Mouse (Mus musculus): ENCODE measurements around the gene Pdia6. TPM values are rescaled to one million over a fixed set of nuclear protein-coding genes. Genes with fewer than 3 reads are reported as not detected.

The Pdia6 gene
- 80.3 TPM for total RNA-seq (2023)

GRCm38 (mm10) chr12:17265971-17266672, at the start of gene Pdia6:
Pdia6 (plus strand) TSS chr12:17266545.

GRCm38 (mm10) chr12:17329259-17329658, 62.9 kb downstream of the Pdia6 start, which contains the start of gene Atp6v1c2:
Atp6v1c2 (minus strand) TSS chr12:17329359.

Other genes starting within 250 kb of the Pdia6 start
- gene Kcnf1, start 89.7 kb upstream of the Pdia6 start, total RNA-seq (2023), result not detected
- not detected for gene Atp6v1c2, start 62.8 kb downstream of the Pdia6 start, total RNA-seq (2023)
- gene Nol10, start 81.9 kb downstream of the Pdia6 start, total RNA-seq (2023), result 20.0 TPM